Mouse (Mus musculus) hindbrain, embryonic 13.5 days (tissue): ENCODE data around the gene Tbc1d5. TPM values are rescaled to one million over a fixed set of nuclear protein-coding genes. Genes with fewer than 3 reads are reported as not detected.

ENCODE experiments used
- ATAC-seq: fragments of 200-750 bp; cut with Nextera tagmentation; 2 replicates; pipeline ENCODE4 v1.8.0; 2017; ENCODE audit warnings: moderate TSS enrichment; ENCODE audit not compliant: low FRiP score
- H3K27ac ChIP-seq: fragments of 300-500 bp; sonication (generic); 2 replicates; pipeline ENCODE4 v1.5.1; 2015; ENCODE audit warnings: inconsistent platforms, mild to moderate bottlenecking, moderate library complexity
- H3K27me3 ChIP-seq: fragments of 300-500 bp; sonication (generic); 2 replicates; pipeline ENCODE4 v1.6.1; 2015; ENCODE audit warnings: mild to moderate bottlenecking, inconsistent platforms
- H3K36me3 ChIP-seq: fragments of 300-500 bp; sonication (generic); 2 replicates; pipeline ENCODE4 v1.6.1; 2015; ENCODE audit warnings: mild to moderate bottlenecking, inconsistent platforms
- H3K4me1 ChIP-seq: fragments of 300-500 bp; sonication (generic); replicated peaks from 2 replicates; pipeline ENCODE4 v1.6.1; 2015; ENCODE audit warnings: inconsistent platforms
- H3K4me2 ChIP-seq: fragments of 300-500 bp; sonication (generic); 2 replicates; pipeline ENCODE4 v1.6.1; 2015; ENCODE audit warnings: inconsistent platforms, mild to moderate bottlenecking, moderate library complexity
- H3K4me3 ChIP-seq: fragments of 300-500 bp; sonication (generic); 2 replicates; pipeline ENCODE4 v1.5.1; 2015; ENCODE audit warnings: mild to moderate bottlenecking, inconsistent platforms
- H3K9ac ChIP-seq: fragments of 300-500 bp; sonication (generic); 2 replicates; pipeline ENCODE4 v1.6.1; 2015; ENCODE audit warnings: mild to moderate bottlenecking, inconsistent platforms
- H3K9me3 ChIP-seq: fragments of 300-500 bp; sonication (generic); 2 replicates; pipeline ENCODE4 v1.6.1; 2016; ENCODE audit warnings: inconsistent platforms
- WGBS: fragments of 180-500 bp; shearing (Covaris S2); methylation state at CpG from one replicate; pipeline ENCODE4 v1.1.7; 2015; 5-methylcytosine and 5-hydroxymethylcytosine counted together
- polyA plus RNA-seq: library from polyadenylated mRNA; unstranded; fragments of >200 nt; fragmentation: Nextera tagmentation; extraction: Ambion mirVana; gene quantifications from 2 replicates; pipeline ENCODE4 v1.2.1, GENCODE M21; 2015

The Tbc1d5 gene
- polyA plus RNA-seq, 1 experiment from 2014 or later, result 8.3 TPM

GRCm38 (mm10) chr17:50853220-50853619 is 325.9 kb downstream of the Tbc1d5 start:
- peaks cover 4% of the 10 kb centered on the region for H3K4me1 ChIP-seq
- ATAC-seq, result no peak
- H3K4me3 ChIP-seq, result no peak overlapping the region
- no peak overlapping the region for H3K9ac ChIP-seq
- no peaks in the 10 kb centered on the region for H3K27me3 ChIP-seq
- H3K36me3 ChIP-seq, result no peaks in the 10 kb centered on the region
- no peaks in the 10 kb centered on the region for H3K9me3 ChIP-seq
- no peak overlapping the region for H3K4me2 ChIP-seq
- WGBS, result 22% methylated on average over 3 of the region's 3 CpGs
- H3K27ac ChIP-seq, result no peak overlapping the region

GRCm38 (mm10) chr17:50851382-50851781 is 327.8 kb downstream of the Tbc1d5 start:
- Histone ChIP-seq H3K4me1 (peaks cover 4% of the 10 kb centered on the region), H3K36me3 (no peaks in the 10 kb centered on the region), H3K4me3 (no peak overlapping the region), H3K9ac (no peak overlapping the region), H3K27ac (no peak overlapping the region), H3K4me2 (no peak overlapping the region), H3K9me3 (no peaks in the 10 kb centered on the region), H3K27me3 (no peaks in the 10 kb centered on the region)
- no peak for ATAC-seq
- 83% methylated on average over 1 of the region's 1 CpGs for WGBS

- no peak overlapping the region for H3K27ac ChIP-seq
- H3K36me3 ChIP-seq, result no peaks in the 10 kb centered on the region
- H3K4me1 ChIP-seq, result no peaks in the 10 kb centered on the region
- no peak overlapping the region for H3K4me2 ChIP-seq
- no peak overlapping the region for H3K9ac ChIP-seq
- H3K4me3 ChIP-seq, result no peak overlapping the region
- H3K9me3 ChIP-seq, result no peaks in the 10 kb centered on the region
- WGBS, result 62% methylated on average over 1 of the region's 1 CpGs
- no peak for ATAC-seq
- H3K27me3 ChIP-seq, result no peaks in the 10 kb centered on the region
Observed at GRCm38 (mm10) chr17:50814089-50814488, 365.1 kb downstream of the Tbc1d5 start.

GRCm38 (mm10) chr17:50813580-50813979 is 365.6 kb downstream of the Tbc1d5 start:
- ATAC-seq, result no peak
- H3K36me3 ChIP-seq, result no peaks in the 10 kb centered on the region
- H3K4me1 ChIP-seq, result no peaks in the 10 kb centered on the region
- H3K27me3 ChIP-seq, result no peaks in the 10 kb centered on the region
- no peak overlapping the region for H3K27ac ChIP-seq
- no peak overlapping the region for H3K4me3 ChIP-seq
- H3K4me2 ChIP-seq, result no peak overlapping the region
- no peaks in the 10 kb centered on the region for H3K9me3 ChIP-seq
- H3K9ac ChIP-seq, result no peak overlapping the region
- WGBS, result 89% methylated on average over 6 of the region's 6 CpGs

GRCm38 (mm10) chr17:50805631-50806030 is 373.5 kb downstream of the Tbc1d5 start:
- H3K4me2 ChIP-seq, result no peak overlapping the region
- no peaks in the 10 kb centered on the region for H3K9me3 ChIP-seq
- no peak overlapping the region for H3K4me3 ChIP-seq
- no peak for ATAC-seq
- H3K9ac ChIP-seq, result no peak overlapping the region
- H3K36me3 ChIP-seq, result no peaks in the 10 kb centered on the region
- H3K27ac ChIP-seq, result no peak overlapping the region
- H3K27me3 ChIP-seq, result no peaks in the 10 kb centered on the region
- 98% methylated on average over 1 of the region's 1 CpGs for WGBS
- H3K4me1 ChIP-seq, result 0 out of 2 replicates have a peak, but pooled peaks cover 2% of the 10 kb centered on the region

GRCm38 (mm10) chr17:50803234-50803633 is 375.9 kb downstream of the Tbc1d5 start:
- Histone ChIP-seq H3K9me3 (no peaks in the 10 kb centered on the region), H3K36me3 (no peaks in the 10 kb centered on the region), H3K4me3 (no peak overlapping the region), H3K9ac (no peak overlapping the region), H3K4me1 (0 out of 2 replicates have a peak, but pooled peaks cover 2% of the 10 kb centered on the region), H3K4me2 (no peak overlapping the region), H3K27ac (no peak overlapping the region), H3K27me3 (no peaks in the 10 kb centered on the region)
- ATAC-seq, result peak; percentile 36; the same call in 1 of the 2 replicates
- WGBS, result 72% methylated on average over 6 of the region's 6 CpGs

GRCm38 (mm10) chr17:50802380-50802779 is 376.8 kb downstream of the Tbc1d5 start:
- Histone ChIP-seq H3K36me3 (no peaks in the 10 kb centered on the region), H3K9ac (no peak overlapping the region), H3K4me2 (no peak overlapping the region), H3K4me3 (no peak overlapping the region), H3K4me1 (0 out of 2 replicates have a peak, but pooled peaks cover 2% of the 10 kb centered on the region), H3K27ac (no peak overlapping the region), H3K27me3 (no peaks in the 10 kb centered on the region), H3K9me3 (no peaks in the 10 kb centered on the region)
- no peak for ATAC-seq
- 73% methylated on average over 8 of the region's 8 CpGs for WGBS

- Histone ChIP-seq H3K4me2 (no peak overlapping the region), H3K4me3 (no peak overlapping the region), H3K4me1 (no peaks in the 10 kb centered on the region), H3K27ac (no peak overlapping the region), H3K27me3 (no peaks in the 10 kb centered on the region), H3K9ac (no peak overlapping the region), H3K9me3 (no peaks in the 10 kb centered on the region), H3K36me3 (no peaks in the 10 kb centered on the region)
- WGBS, result 70% methylated on average over 6 of the region's 6 CpGs
- peak; percentile 93 for ATAC-seq
Observed at GRCm38 (mm10) chr17:50795445-50796095, 383.6 kb downstream of the Tbc1d5 start.

- Histone ChIP-seq H3K4me3 (no peak overlapping the region), H3K4me2 (no peak overlapping the region), H3K9me3 (no peaks in the 10 kb centered on the region), H3K4me1 (no peaks in the 10 kb centered on the region), H3K9ac (no peak overlapping the region), H3K27me3 (no peaks in the 10 kb centered on the region), H3K36me3 (no peaks in the 10 kb centered on the region), H3K27ac (no peak overlapping the region)
- 93% methylated on average over 2 of the region's 2 CpGs for WGBS
- ATAC-seq, result no peak
Observed at GRCm38 (mm10) chr17:50791671-50792070, 387.5 kb downstream of the Tbc1d5 start.

GRCm38 (mm10) chr17:50788835-50789234 is 390.3 kb downstream of the Tbc1d5 start:
- WGBS, result 94% methylated on average over 4 of the region's 4 CpGs
- Histone ChIP-seq H3K36me3 (no peaks in the 10 kb centered on the region), H3K4me3 (no peak overlapping the region), H3K9ac (no peak overlapping the region), H3K4me1 (no peaks in the 10 kb centered on the region), H3K27me3 (no peaks in the 10 kb centered on the region), H3K27ac (no peak overlapping the region), H3K4me2 (no peak overlapping the region), H3K9me3 (no peaks in the 10 kb centered on the region)
- ATAC-seq, result no peak

- no peaks in the 10 kb centered on the region for H3K36me3 ChIP-seq
- H3K27me3 ChIP-seq, result no peaks in the 10 kb centered on the region
- no peak for ATAC-seq
- no peak overlapping the region for H3K9ac ChIP-seq
- H3K27ac ChIP-seq, result no peak overlapping the region
- no peaks in the 10 kb centered on the region for H3K4me1 ChIP-seq
- no peak overlapping the region for H3K4me3 ChIP-seq
- H3K9me3 ChIP-seq, result no peaks in the 10 kb centered on the region
- 90% methylated on average over 3 of the region's 3 CpGs for WGBS
- H3K4me2 ChIP-seq, result no peak overlapping the region
Observed at GRCm38 (mm10) chr17:50775247-50775646, 403.9 kb downstream of the Tbc1d5 start.

GRCm38 (mm10) chr17:50764387-50764786 is 414.8 kb downstream of the Tbc1d5 start:
- H3K36me3 ChIP-seq, result no peaks in the 10 kb centered on the region
- no peaks in the 10 kb centered on the region for H3K9me3 ChIP-seq
- H3K9ac ChIP-seq, result no peak overlapping the region
- no peaks in the 10 kb centered on the region for H3K4me1 ChIP-seq
- H3K4me2 ChIP-seq, result no peak overlapping the region
- no peak overlapping the region for H3K4me3 ChIP-seq
- ATAC-seq, result no peak
- H3K27me3 ChIP-seq, result no peaks in the 10 kb centered on the region
- 96% methylated on average over 7 of the region's 7 CpGs for WGBS
- H3K27ac ChIP-seq, result no peak overlapping the region

- H3K27me3 ChIP-seq, result no peaks in the 10 kb centered on the region
- H3K27ac ChIP-seq, result no peak overlapping the region
- H3K9me3 ChIP-seq, result no peaks in the 10 kb centered on the region
- H3K4me2 ChIP-seq, result no peak overlapping the region
- no peak overlapping the region for H3K9ac ChIP-seq
- no peaks in the 10 kb centered on the region for H3K4me1 ChIP-seq
- no peak for ATAC-seq
- no peak overlapping the region for H3K4me3 ChIP-seq
- WGBS, result 86% methylated on average over 5 of the region's 5 CpGs
- no peaks in the 10 kb centered on the region for H3K36me3 ChIP-seq
Observed at GRCm38 (mm10) chr17:50763407-50763806, 415.7 kb downstream of the Tbc1d5 start.
